Mouse (Mus musculus) lung, embryonic 14.5 days (tissue): ENCODE data around the gene Mrpl12. TPM values are rescaled to one million over a fixed set of nuclear protein-coding genes. Genes with fewer than 3 reads are reported as not detected.

Experiments
- ATAC-seq: fragments of 200-750 bp; cut with Nextera tagmentation; 2 replicates; pipeline ENCODE4 v1.8.0; 2017; ENCODE audit warnings: mild to moderate bottlenecking, moderate TSS enrichment, moderate library complexity; ENCODE audit not compliant: insufficient read depth
- DNase-seq: peaks from one replicate; pipeline ENCODE4 v3.0.0-alpha.2; 2015
- H3K27ac ChIP-seq: fragments of 300-500 bp; sonication (generic); 2 replicates; pipeline ENCODE4 v1.5.1; 2014; ENCODE audit warnings: low read depth, mild to moderate bottlenecking, moderate library complexity
- H3K27me3 ChIP-seq: fragments of 300-500 bp; sonication (generic); 2 replicates; pipeline ENCODE4 v1.6.1; 2014; ENCODE audit warnings: low read length, control low read depth; ENCODE audit not compliant: insufficient read depth
- H3K36me3 ChIP-seq: fragments of 300-500 bp; sonication (generic); 2 replicates; pipeline ENCODE4 v1.6.1; 2014; ENCODE audit warnings: control low read depth; ENCODE audit not compliant: insufficient read depth
- H3K4me1 ChIP-seq: fragments of 300-500 bp; sonication (generic); 2 replicates; pipeline ENCODE4 v1.6.1; 2014; ENCODE audit warnings: antibody characterized with exemption, control low read depth; ENCODE audit not compliant: insufficient read depth
- H3K4me2 ChIP-seq: fragments of 300-500 bp; sonication (generic); 2 replicates; pipeline ENCODE4 v1.6.1; 2014; ENCODE audit warnings: mild to moderate bottlenecking
- H3K4me3 ChIP-seq: fragments of 300-500 bp; sonication (generic); 2 replicates; pipeline ENCODE4 v1.5.1; 2014; ENCODE audit warnings: low read depth, low read length
- H3K9ac ChIP-seq: fragments of 300-500 bp; sonication (generic); 2 replicates; pipeline ENCODE4 v1.6.1; 2014
- H3K9me3 ChIP-seq: fragments of 300-500 bp; sonication (generic); 2 replicates; pipeline ENCODE4 v1.6.1; 2016; ENCODE audit warnings: low read depth, low read length, control low read depth
- CTCF ChIP-seq: IDR thresholded peaks from 2 replicates; pipeline ENCODE4 v1.5.1; 2016; ENCODE audit warnings: antibody characterized with exemption, low read depth
- WGBS: fragments of 180-500 bp; shearing (Covaris S2); extraction: QIAGEN DNeasy Blood & Tissue Kit; methylation state at CpG from one replicate; pipeline ENCODE4 v1.1.7; 2014; 5-methylcytosine and 5-hydroxymethylcytosine counted together
- polyA plus RNA-seq: library from polyadenylated mRNA; unstranded; fragments of >200 nt; fragmentation: Nextera tagmentation; extraction: Ambion mirVana; gene quantifications from 2 replicates; pipeline ENCODE4 v1.2.1, GENCODE M21; 2014

Gene Mrpl12
- polyA plus RNA-seq, 1 experiment from 2014 or later = 162 TPM

DNA sequence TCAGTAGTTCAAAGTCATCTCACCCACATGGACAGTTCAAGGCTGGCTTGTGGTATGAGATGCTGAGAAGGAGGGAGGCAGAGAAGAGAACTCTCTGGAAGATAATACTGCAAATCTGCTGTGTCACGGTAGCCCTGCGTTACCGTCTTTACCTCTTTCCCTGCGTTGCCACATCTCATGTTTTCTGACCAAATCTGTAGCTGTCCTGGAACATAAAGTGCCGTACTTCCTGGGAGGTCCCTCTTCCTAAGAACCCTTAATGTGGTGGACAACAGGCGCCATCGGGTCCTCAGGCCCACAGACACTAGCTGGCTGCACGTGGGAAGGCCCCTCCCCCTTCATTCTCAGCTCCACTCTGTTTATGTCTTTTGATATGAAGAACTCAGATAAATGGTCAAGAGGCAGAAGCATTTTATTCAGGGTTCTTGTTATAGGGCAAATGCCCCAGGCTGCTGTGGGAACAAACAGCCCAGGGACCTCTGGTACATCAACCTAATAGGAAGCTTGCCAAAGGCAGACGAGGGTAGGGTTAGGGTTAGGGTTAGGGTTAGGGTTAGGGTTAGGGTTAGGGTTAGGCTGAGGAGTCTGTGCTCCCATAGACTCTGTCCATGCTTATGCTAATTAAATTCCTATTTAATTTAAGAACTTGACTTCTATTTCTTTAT lies 43.4 kb downstream of the Mrpl12 start:
- WGBS = 48% methylated on average over 9 of the region's 9 CpGs

DNA sequence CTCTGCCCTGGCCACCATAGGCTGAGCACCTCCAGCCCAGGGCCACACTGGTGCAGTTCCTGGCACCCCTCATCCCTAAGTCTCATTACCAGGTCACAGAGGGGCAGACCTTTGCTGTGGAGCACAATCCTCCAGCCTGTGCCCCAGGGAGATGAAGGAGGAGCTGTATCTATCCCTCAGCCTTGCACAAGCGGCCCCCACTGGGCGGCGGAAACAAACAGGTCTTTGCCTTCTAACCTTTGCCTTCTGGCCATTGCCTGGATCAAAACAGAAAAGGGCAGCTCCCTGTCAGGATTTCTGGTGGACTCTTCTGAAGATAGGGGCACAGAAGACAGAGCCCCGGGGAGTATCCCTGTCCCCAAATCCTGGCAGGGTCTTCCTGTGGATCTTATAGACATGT lies 44.5 kb downstream of the Mrpl12 start:
- H3K27ac ChIP-seq = no peak overlapping the region
- no peaks in the 10 kb centered on the region for H3K4me1 ChIP-seq
- DNase-seq (no peak), ATAC-seq (no peak)
- no peak for TF ChIP-seq CTCF
- H3K9me3 ChIP-seq = no peaks in the 10 kb centered on the region
- no peaks in the 10 kb centered on the region for H3K36me3 ChIP-seq
- H3K4me3 ChIP-seq = no peak overlapping the region
- no peak overlapping the region for H3K4me2 ChIP-seq
- WGBS = 51% methylated on average over 4 of the region's 4 CpGs
- peaks cover 54% of the 10 kb centered on the region for H3K27me3 ChIP-seq
- no peak overlapping the region for H3K9ac ChIP-seq

More for the DNA sequence above, 43.4 kb downstream of the Mrpl12 start:
- Histone ChIP-seq H3K4me3 (no peak overlapping the region), H3K4me1 (no peaks in the 10 kb centered on the region), H3K27me3 (peaks cover 46% of the 10 kb centered on the region), H3K9ac (no peak overlapping the region), H3K4me2 (no peak overlapping the region), H3K36me3 (no peaks in the 10 kb centered on the region), H3K27ac (no peak overlapping the region), H3K9me3 (no peaks in the 10 kb centered on the region)
- DNase-seq = no peak
- no peak for ATAC-seq
- no peak for TF ChIP-seq CTCF

- Histone ChIP-seq H3K9me3 (no peaks in the 10 kb centered on the region), H3K4me1 (no peaks in the 10 kb centered on the region), H3K27me3 (peaks cover 54% of the 10 kb centered on the region), H3K9ac (peak within 1 kb of the TSS; percentile 51), H3K27ac (no peak within 1 kb of the TSS), H3K36me3 (no peaks in the 10 kb centered on the region), H3K4me3 (peak within 1 kb of the TSS; percentile 44), H3K4me2 (peak within 1 kb of the TSS; percentile 75)
- no peak for TF ChIP-seq CTCF
- ATAC-seq = peak; percentile 54
- 7% methylated on average over 60 of the region's 62 CpGs for WGBS
- peak; percentile 62 for DNase-seq
Observed at GRCm38 (mm10) chr11:120530085-120530964, 45.9 kb downstream of the Mrpl12 start, which contains the start of gene Gcgr. Gcgr (plus strand) TSS chr11:120530699.

DNA sequence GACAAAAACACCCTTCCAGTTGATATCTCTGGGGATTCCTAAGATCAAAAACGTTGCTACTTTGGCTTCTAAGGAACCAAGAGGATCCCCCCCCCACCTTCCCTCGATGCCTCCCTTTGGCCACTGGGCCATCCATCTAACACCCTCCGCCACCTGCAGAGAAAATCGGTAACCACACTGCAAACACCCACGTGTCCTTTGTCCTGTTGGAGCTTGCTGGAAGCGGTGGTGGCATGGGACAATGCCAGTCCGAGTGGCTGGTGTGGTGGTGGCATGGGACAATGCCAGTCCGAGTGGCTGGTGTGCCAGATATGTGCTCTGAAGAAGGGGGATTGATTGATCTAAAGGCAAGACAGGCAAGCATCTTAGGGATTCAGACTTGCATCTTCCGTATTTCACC lies 47.2 kb downstream of the Mrpl12 start:
- 20% methylated on average over 9 of the region's 9 CpGs for WGBS
- DNase-seq = no peak
- TF ChIP-seq CTCF = no peak
- no peak for ATAC-seq
- Histone ChIP-seq H3K9me3 (no peaks in the 10 kb centered on the region), H3K4me2 (no peak overlapping the region), H3K36me3 (no peaks in the 10 kb centered on the region), H3K27me3 (peaks cover 54% of the 10 kb centered on the region), H3K27ac (no peak overlapping the region), H3K4me3 (no peak overlapping the region), H3K9ac (peak overlapping the region; percentile 51; the same call in 1 of the 2 replicates), H3K4me1 (no peaks in the 10 kb centered on the region)

DNA sequence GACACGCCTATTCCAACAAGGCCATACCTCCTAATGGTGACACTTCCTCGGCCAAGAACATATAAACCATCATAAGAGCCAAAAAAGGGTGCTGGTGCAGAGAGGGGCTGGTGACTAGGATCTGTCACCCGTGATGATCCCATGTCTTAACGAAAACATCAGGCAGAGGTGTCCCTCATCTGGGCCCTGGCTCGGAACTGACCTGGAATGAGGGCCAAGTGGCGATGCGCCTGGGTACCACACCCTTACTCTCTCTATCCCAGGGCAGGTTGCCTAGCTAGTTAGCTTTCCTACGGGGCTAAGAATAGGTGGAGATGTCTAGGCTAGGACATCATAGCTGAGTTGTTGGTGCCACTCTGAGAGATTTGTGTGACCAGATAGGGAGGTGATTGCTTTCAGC lies 49.7 kb downstream of the Mrpl12 start:
- 79% methylated on average over 8 of the region's 8 CpGs for WGBS
- Histone ChIP-seq H3K4me1 (peaks cover 6% of the 10 kb centered on the region), H3K27ac (no peak overlapping the region), H3K4me2 (no peak overlapping the region), H3K9ac (no peak overlapping the region), H3K36me3 (no peaks in the 10 kb centered on the region), H3K4me3 (no peak overlapping the region), H3K9me3 (no peaks in the 10 kb centered on the region), H3K27me3 (peaks cover 46% of the 10 kb centered on the region)
- DNase-seq (no peak), ATAC-seq (no peak)
- TF ChIP-seq CTCF = no peak

DNA sequence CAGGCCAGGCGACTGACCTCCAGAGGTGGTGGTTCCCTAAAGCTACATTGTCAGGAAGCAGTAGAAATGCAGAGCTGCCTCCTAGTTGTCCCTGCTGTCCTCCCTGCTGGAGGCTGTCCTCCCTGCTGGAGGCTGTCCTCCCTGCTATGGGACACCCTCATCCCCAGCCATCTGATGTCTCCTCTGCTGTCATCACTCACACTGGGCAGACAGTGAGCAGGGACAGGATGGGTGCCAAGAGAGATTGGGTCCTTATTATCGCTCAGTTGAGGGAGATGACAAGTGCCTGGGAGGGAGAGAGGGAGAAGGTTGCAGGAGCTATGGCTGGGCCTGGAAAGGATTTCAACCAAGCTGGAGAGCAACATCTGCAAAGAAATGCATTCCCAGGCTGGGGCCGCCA lies 50.7 kb downstream of the Mrpl12 start:
- no peak for TF ChIP-seq CTCF
- H3K4me3 ChIP-seq = no peak overlapping the region
- no peaks in the 10 kb centered on the region for H3K36me3 ChIP-seq
- 65% methylated on average over 3 of the region's 3 CpGs for WGBS
- DNase-seq (no peak), ATAC-seq (no peak)
- peaks cover 35% of the 10 kb centered on the region for H3K27me3 ChIP-seq
- H3K27ac ChIP-seq = no peak overlapping the region
- H3K4me2 ChIP-seq = no peak overlapping the region
- H3K9ac ChIP-seq = no peak overlapping the region
- H3K4me1 ChIP-seq = peaks cover 6% of the 10 kb centered on the region
- H3K9me3 ChIP-seq = no peaks in the 10 kb centered on the region

DNA sequence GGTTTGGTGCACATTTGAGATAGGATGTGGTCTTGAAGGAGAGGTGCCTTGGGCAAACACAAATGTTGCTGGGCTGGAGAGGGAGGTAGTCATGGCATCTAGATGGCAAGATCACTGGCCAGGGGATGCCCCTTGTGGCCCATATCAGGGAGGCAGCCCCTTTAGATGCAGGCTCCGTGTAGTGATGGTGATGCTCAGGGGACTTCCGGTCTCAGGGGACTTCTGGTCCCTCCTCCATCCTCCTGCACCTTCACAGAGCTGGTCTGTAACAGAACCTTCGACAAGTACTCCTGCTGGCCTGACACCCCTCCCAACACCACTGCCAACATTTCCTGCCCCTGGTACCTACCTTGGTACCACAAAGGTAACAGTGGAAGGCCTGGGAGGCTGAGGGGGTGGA lies 51.4 kb downstream of the Mrpl12 start:
- TF ChIP-seq CTCF = no peak
- Histone ChIP-seq H3K4me1 (peaks cover 6% of the 10 kb centered on the region), H3K9ac (no peak overlapping the region), H3K27ac (no peak overlapping the region), H3K9me3 (no peaks in the 10 kb centered on the region), H3K4me3 (no peak overlapping the region), H3K27me3 (peaks cover 29% of the 10 kb centered on the region), H3K36me3 (no peaks in the 10 kb centered on the region), H3K4me2 (no peak overlapping the region)
- DNase-seq (no peak), ATAC-seq (no peak)
- WGBS = 65% methylated on average over 3 of the region's 3 CpGs
